Mouse (Mus musculus) erythroblast, embryonic 14.5 days (primary cell): ENCODE measurements around the gene Efl1.

Experiments used
- GATA1 ChIP-seq: IDR thresholded peaks from 2 replicates; pipeline ENCODE4 v1.6.1; 2012; ENCODE audit warnings: low read length, inconsistent platforms, mixed read lengths
- TAL1 ChIP-seq: IDR thresholded peaks from 3 replicates; pipeline ENCODE4 v1.6.1; 2012; ENCODE audit warnings: low read length, inconsistent platforms, mixed read lengths

GRCm38 (mm10) chr7:82733995-82734394 is 85.6 kb downstream of the Efl1 start:
- TF ChIP-seq GATA1: no peak
- no peak for TF ChIP-seq TAL1
